Mouse (Mus musculus) layer of hippocampus, adult 18-20 months (tissue): ENCODE data around the gene Duxf3. TPM values are rescaled to one million over a fixed set of nuclear protein-coding genes. Genes with fewer than 3 reads are reported as not detected.
"Not testable (repeated sequence)": the region's sequence is repeated elsewhere in the genome, so short reads cannot be mapped to it uniquely, and the experiment has no call there.

Experiments used
- DNase-seq, 2 experiments: peaks; one replicate each; pipeline ENCODE4 v3.0.0; 2022; ENCODE audit warnings: low spot score in 2 of 2
- long read RNA-seq: library from polyadenylated mRNA; stranded (forward); transcript quantifications from one replicate; pipeline ENCODE4 v2.0.0, GENCODE M21; 2021
- total RNA-seq, 2 experiments: library from RNA; stranded (reverse); gene quantifications; 2 replicates each; pipeline ENCODE4 v1.2.3; 2021

The Duxf3 gene
- total RNA-seq, result not detected
- long read RNA-seq, result 0 reads

- DNase-seq, result not testable (repeated sequence)
These were observed at the start of gene Duxf3 for GRCm38 (mm10) chr10:58232641-58232969. TSS of gene Duxf3 (minus strand) at chr10:58232675.

DNA sequence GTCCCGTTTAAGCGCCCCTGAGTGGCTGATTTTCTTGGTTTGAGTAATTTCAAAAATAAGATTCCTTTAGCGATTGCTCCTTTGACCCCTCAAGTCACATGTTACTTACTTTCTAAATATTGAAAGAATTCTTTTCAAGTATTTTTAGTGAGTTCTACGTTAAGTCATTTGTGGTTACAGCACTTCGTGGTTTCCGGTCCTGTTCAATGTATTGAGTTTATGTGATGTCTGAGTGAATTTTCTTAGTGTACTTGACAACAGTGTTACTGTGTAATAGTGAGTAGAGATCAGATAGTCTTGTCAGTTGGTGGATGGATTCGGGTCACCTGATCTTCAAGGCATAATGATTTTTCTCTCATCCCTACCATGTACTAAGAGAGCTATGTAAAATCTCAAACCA is 49.8 kb upstream of the Duxf3 start:
- no peak for DNase-seq

DNA sequence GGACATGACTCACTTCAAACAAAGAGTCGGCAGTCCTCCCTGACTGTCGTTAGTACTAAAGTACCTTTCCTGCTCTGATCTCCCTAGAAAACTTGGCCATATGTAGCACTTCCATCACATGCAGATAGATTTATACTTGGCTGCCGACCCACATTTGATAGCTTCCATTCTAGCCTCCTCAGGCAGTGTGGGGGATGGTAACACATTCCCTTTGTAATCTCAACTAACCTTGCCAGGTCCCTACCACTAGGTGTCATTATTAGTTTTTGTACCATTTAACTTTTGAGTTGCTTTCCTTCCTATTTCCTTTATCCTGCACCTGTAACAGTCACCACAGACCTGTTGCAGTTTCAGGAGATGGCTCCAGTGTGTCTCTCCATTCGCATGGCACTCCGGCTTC is 26.0 kb upstream of the Duxf3 start:
- DNase-seq, result no peak

- DNase-seq, result no peak
These were observed 23.5 kb upstream of the Duxf3 start for GRCm38 (mm10) chr10:58255954-58256353.

- peak; percentile 93 to 94 for DNase-seq
These were observed 22.9 kb upstream of the Duxf3 start, which contains the start of gene Gcc2 for GRCm38 (mm10) chr10:58255213-58255892. TSS of gene Gcc2 (plus strand) at chr10:58255497.

GRCm38 (mm10) chr10:58254635-58255175 is 22.2 kb upstream of the Duxf3 start:
- DNase-seq, result no peak

- DNase-seq, result no peak
These were observed 17.1 kb upstream of the Duxf3 start for GRCm38 (mm10) chr10:58249535-58249934.

DNA sequence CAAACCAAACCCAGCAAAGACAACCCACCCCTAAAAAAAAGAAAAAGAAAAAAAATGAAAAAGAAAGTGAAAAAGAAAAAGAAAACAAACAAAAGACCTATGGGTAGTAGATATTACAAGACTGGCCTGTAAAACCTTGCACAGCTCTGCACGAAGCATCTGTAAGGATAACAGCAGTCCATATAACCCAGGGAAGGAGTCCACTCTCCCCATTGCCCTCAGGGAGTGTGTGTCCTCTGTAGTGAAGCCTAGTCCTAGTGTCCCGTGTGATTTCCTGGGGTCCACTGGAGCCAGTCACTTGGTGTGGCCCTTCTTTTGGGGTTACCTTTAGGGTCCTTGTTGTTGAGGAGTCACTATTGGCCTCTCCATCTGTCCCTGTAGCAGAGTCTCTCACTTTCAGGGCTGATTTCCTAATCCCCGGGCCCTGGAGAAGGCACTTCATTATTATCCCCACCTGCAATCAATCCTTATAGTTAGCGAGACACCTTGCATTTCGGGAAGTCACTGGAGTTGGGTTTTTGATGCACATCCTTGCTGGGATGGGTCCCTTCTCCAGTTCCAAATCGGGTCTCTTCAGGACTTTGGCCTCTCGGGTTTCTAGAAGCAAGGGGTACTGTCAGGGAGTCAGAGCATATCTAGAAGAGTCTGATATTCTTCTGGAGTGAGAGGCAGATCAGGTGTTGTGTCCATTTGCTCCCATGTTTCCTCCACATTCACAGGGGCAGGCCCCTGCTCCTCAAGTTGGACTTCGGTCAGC is 6.7 kb upstream of the Duxf3 start:
- peak; percentile 50 to 69 for DNase-seq

GRCm38 (mm10) chr10:58236613-58237012 is 4.1 kb upstream of the Duxf3 start, which contains the start of gene Gm4981:
TSS of gene Gm4981 (minus strand) at chr10:58236701.
- no peak for DNase-seq

GRCm38 (mm10) chr10:58234985-58235384 is 2.5 kb upstream of the Duxf3 start:
- not testable (repeated sequence) for DNase-seq

DNA sequence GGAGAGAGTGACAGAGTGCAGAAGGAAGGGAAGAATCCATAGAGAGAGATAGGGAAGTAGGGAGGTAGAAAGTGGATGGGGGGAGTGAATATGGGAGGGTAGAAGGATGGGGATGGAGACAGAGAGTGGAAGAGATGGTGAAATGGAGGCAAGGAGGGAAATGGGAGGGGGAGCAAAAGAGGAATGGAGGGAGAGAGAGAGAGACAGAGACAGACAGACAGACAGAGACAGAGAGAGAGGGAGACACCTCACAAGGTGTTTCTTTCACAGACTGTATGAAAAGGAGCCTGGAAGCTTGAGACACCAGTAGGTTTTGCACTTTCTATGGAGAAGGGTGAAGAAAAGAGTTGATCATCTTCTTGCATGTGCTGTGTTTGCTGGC is 1.3 kb upstream of the Duxf3 start:
- DNase-seq, result not testable (repeated sequence)

- not testable (repeated sequence) for DNase-seq
These were observed 722 bp upstream of the Duxf3 start for GRCm38 (mm10) chr10:58233054-58233739.

DNA sequence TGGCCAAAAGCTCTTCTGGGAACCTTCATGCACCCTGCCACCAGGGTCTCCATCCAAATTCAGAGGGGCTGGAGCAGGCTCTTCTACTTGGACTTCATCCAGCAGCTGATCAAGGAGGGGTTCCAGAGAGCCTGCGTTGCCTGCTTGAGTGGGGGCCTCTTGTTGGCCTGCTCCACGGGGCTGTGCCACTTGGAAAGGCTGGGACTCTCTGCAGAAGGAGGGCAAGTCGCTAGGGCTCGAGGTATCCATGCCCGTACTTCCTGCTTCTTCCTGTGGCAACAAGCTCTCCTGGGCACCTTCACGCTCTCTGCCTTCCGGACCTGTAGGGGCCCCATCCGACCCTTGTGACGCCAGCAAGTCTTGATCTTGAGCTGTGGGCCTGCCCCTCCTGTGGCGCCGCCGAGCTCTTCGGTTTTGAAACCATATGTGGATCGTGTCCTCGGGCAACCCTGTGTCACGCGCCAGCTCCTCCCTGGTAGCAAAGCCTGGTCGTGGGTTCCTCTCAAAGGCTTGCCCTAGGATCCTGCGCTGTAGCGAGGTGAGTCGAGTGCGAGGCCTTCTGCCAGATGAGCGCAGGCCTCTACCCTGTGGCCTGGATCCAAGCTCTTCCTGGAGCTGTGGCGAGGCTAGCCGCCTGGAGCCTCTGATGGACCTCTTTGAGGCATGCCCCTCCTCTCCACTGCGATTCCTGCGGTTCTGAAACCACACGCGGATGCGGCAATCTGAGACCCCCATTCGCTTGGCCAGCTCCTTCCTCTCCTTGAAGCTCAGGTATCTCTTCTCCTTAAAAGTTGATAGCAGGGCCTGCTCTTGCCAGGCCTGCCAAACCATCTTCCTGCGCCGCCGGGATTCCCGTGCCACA is 465 bp downstream of the Duxf3 start:
- peak; percentile 73 to 76 for DNase-seq

DNA sequence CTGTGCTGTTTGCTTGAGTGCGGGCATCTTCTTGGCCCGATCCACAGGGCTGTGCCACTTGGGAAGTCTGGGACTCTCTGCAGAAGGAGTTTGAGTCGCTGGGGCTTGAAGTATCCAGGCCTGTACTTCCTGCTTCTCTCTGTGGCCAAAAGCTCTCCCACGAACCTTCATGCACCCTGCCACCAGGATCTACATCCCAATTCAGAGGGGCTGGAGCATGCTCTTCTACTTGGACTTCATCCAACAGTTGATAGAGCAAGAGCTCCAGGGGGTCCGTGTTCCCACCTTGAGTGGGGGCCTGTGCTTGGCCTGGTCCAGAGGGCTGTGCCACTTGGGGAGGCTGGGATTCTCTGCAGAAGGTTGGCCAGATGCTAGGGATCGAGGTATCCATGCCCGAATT is 1.4 kb downstream of the Duxf3 start:
- not testable (repeated sequence) for DNase-seq

GRCm38 (mm10) chr10:58230021-58230420 is 2.5 kb downstream of the Duxf3 start:
- not testable (repeated sequence) for DNase-seq

GRCm38 (mm10) chr10:58227798-58228197 is 4.7 kb downstream of the Duxf3 start:
- not testable (repeated sequence) for DNase-seq

- not testable (repeated sequence) for DNase-seq
These were observed 6.1 kb downstream of the Duxf3 start for GRCm38 (mm10) chr10:58226357-58226756.

GRCm38 (mm10) chr10:58224827-58225785 is 7.4 kb downstream of the Duxf3 start, which contains the start of gene AW822073:
TSS of gene AW822073 (minus strand) at chr10:58224930.
- DNase-seq, result not testable (repeated sequence)
